Mouse (Mus musculus): ENCODE results near the gene Gabpb2. TPM values are rescaled to one million over a fixed set of nuclear protein-coding genes. Genes with fewer than 3 reads are reported as not detected.
"Not testable (repeated sequence)": the region's sequence is repeated elsewhere in the genome, so short reads cannot be mapped to it uniquely, and the experiment has no call there.

The Gabpb2 gene
- polyA plus RNA-seq, 1 experiment = 49.0 TPM

GRCm38 (mm10) chr3:95140795-95141194 lies 76.9 kb downstream of the Gabpb2 start:
- peak overlapping the region; percentile 32 for H3K4me3 ChIP-seq (ENCODE audit: low read depth, low read length)
- peaks cover 2% of the 10 kb centered on the region for H3K4me1 ChIP-seq (ENCODE audit: control insufficient read depth, insufficient read depth, low read length)
- no peaks in the 10 kb centered on the region for H3K9me3 ChIP-seq (replicated peaks; ENCODE audit: control insufficient read depth, insufficient read depth, low read length, poor library complexity, severe bottlenecking)
- H3K36me3 ChIP-seq (ENCODE audit: control insufficient read depth, insufficient read depth, low read length, poor library complexity, severe bottlenecking) = no peaks in the 10 kb centered on the region
- H3K9ac ChIP-seq (ENCODE audit: low read depth, poor library complexity, severe bottlenecking) = peak overlapping the region; percentile 19; the same call in 1 of the 2 replicates
- TF ChIP-seq EP300 (IDR thresholded peaks at IDR 0.05; ENCODE audit: insufficient read depth, low read depth, low read length) (no peak), POLR2A (IDR thresholded peaks at IDR 0.05; ENCODE audit: insufficient read depth, low read length) (no peak), CTCF (IDR thresholded peaks at IDR 0.05; ENCODE audit: low read depth, low read length) (no peak)
- H3K27ac ChIP-seq (ENCODE audit: insufficient read depth, low read length) = no peak overlapping the region
- H3K27me3 ChIP-seq (ENCODE audit: control insufficient read depth, insufficient read depth, low read length, poor library complexity, severe bottlenecking) = no peaks in the 10 kb centered on the region

- no peaks in the 10 kb centered on the region for H3K36me3 ChIP-seq (ENCODE audit: control insufficient read depth, insufficient read depth, low read length, poor library complexity, severe bottlenecking)
- TF ChIP-seq EP300 (IDR thresholded peaks at IDR 0.05; ENCODE audit: insufficient read depth, low read depth, low read length) (no peak), POLR2A (IDR thresholded peaks at IDR 0.05; ENCODE audit: insufficient read depth, low read length) (no peak)
- H3K9ac ChIP-seq (ENCODE audit: low read depth, poor library complexity, severe bottlenecking) = peak overlapping the region; percentile 19; the same call in 1 of the 2 replicates
- H3K27ac ChIP-seq (ENCODE audit: insufficient read depth, low read length) = no peak overlapping the region
- H3K4me1 ChIP-seq (ENCODE audit: control insufficient read depth, insufficient read depth, low read length) = peaks cover 2% of the 10 kb centered on the region
- H3K27me3 ChIP-seq (ENCODE audit: control insufficient read depth, insufficient read depth, low read length, poor library complexity, severe bottlenecking) = no peaks in the 10 kb centered on the region
- peak overlapping the region; percentile 32 for H3K4me3 ChIP-seq (ENCODE audit: low read depth, low read length)
- H3K9me3 ChIP-seq (replicated peaks; ENCODE audit: control insufficient read depth, insufficient read depth, low read length, poor library complexity, severe bottlenecking) = no peaks in the 10 kb centered on the region
These were observed 77.5 kb downstream of the Gabpb2 start for GRCm38 (mm10) chr3:95140289-95140595.

GRCm38 (mm10) chr3:95139586-95140288 lies 78.0 kb downstream of the Gabpb2 start:
- Histone ChIP-seq H3K27me3 (ENCODE audit: control insufficient read depth, insufficient read depth, low read length, poor library complexity, severe bottlenecking) (no peaks in the 10 kb centered on the region), H3K9ac (ENCODE audit: low read depth, poor library complexity, severe bottlenecking) (0 out of 2 replicates have a peak overlapping the region, but pooled peaks have one; percentile 2), H3K4me3 (ENCODE audit: low read depth, low read length) (peak overlapping the region; percentile 32), H3K36me3 (ENCODE audit: control insufficient read depth, insufficient read depth, low read length, poor library complexity, severe bottlenecking) (no peaks in the 10 kb centered on the region), H3K27ac (ENCODE audit: insufficient read depth, low read length) (no peak overlapping the region), H3K9me3 (replicated peaks; ENCODE audit: control insufficient read depth, insufficient read depth, low read length, poor library complexity, severe bottlenecking) (no peaks in the 10 kb centered on the region), H3K4me1 (ENCODE audit: control insufficient read depth, insufficient read depth, low read length) (peaks cover 2% of the 10 kb centered on the region)
- TF ChIP-seq EP300 (IDR thresholded peaks at IDR 0.05; ENCODE audit: insufficient read depth, low read depth, low read length) = no peak; the same call in 1 of the 2 replicates
- TF ChIP-seq CTCF (IDR thresholded peaks at IDR 0.05; ENCODE audit: low read depth, low read length) = no peak
- no peak for TF ChIP-seq POLR2A (IDR thresholded peaks at IDR 0.05; ENCODE audit: insufficient read depth, low read length)

GRCm38 (mm10) chr3:95136336-95136735 lies 81.4 kb downstream of the Gabpb2 start:
- TF ChIP-seq CTCF (IDR thresholded peaks at IDR 0.05; ENCODE audit: low read depth, low read length) (no peak), EP300 (IDR thresholded peaks at IDR 0.05; ENCODE audit: insufficient read depth, low read depth, low read length) (no peak), POLR2A (IDR thresholded peaks at IDR 0.05; ENCODE audit: insufficient read depth, low read length) (no peak)
- no peaks in the 10 kb centered on the region; the same call in 1 of the 2 replicates for H3K36me3 ChIP-seq (ENCODE audit: control insufficient read depth, insufficient read depth, low read length, poor library complexity, severe bottlenecking)
- H3K4me1 ChIP-seq (ENCODE audit: control insufficient read depth, insufficient read depth, low read length) = peaks cover 2% of the 10 kb centered on the region
- no peak overlapping the region for H3K27ac ChIP-seq (ENCODE audit: insufficient read depth, low read length)
- no peaks in the 10 kb centered on the region for H3K27me3 ChIP-seq (ENCODE audit: control insufficient read depth, insufficient read depth, low read length, poor library complexity, severe bottlenecking)
- no peak overlapping the region for H3K9ac ChIP-seq (ENCODE audit: low read depth, poor library complexity, severe bottlenecking)
- no peaks in the 10 kb centered on the region for H3K9me3 ChIP-seq (replicated peaks; ENCODE audit: control insufficient read depth, insufficient read depth, low read length, poor library complexity, severe bottlenecking)
- no peak overlapping the region for H3K4me3 ChIP-seq (ENCODE audit: low read depth, low read length)

- TF ChIP-seq POLR2A (IDR thresholded peaks at IDR 0.05; ENCODE audit: insufficient read depth, low read length) (no peak), CTCF (IDR thresholded peaks at IDR 0.05; ENCODE audit: low read depth, low read length) (no peak), EP300 (IDR thresholded peaks at IDR 0.05; ENCODE audit: insufficient read depth, low read depth, low read length) (no peak)
- H3K36me3 ChIP-seq (ENCODE audit: control insufficient read depth, insufficient read depth, low read length, poor library complexity, severe bottlenecking) = no peaks in the 10 kb centered on the region; the same call in 1 of the 2 replicates
- H3K9me3 ChIP-seq (replicated peaks; ENCODE audit: control insufficient read depth, insufficient read depth, low read length, poor library complexity, severe bottlenecking) = no peaks in the 10 kb centered on the region
- no peaks in the 10 kb centered on the region for H3K27me3 ChIP-seq (ENCODE audit: control insufficient read depth, insufficient read depth, low read length, poor library complexity, severe bottlenecking)
- H3K27ac ChIP-seq (ENCODE audit: insufficient read depth, low read length) = no peak overlapping the region
- H3K4me1 ChIP-seq (ENCODE audit: control insufficient read depth, insufficient read depth, low read length) = peaks cover 2% of the 10 kb centered on the region
- no peak overlapping the region for H3K4me3 ChIP-seq (ENCODE audit: low read depth, low read length)
- H3K9ac ChIP-seq (ENCODE audit: low read depth, poor library complexity, severe bottlenecking) = no peak overlapping the region
These were observed 82.2 kb downstream of the Gabpb2 start for GRCm38 (mm10) chr3:95135433-95136052.

GRCm38 (mm10) chr3:95135023-95135422 lies 82.7 kb downstream of the Gabpb2 start:
- H3K27me3 ChIP-seq (ENCODE audit: control insufficient read depth, insufficient read depth, low read length, poor library complexity, severe bottlenecking) = no peaks in the 10 kb centered on the region
- no peaks in the 10 kb centered on the region for H3K9me3 ChIP-seq (replicated peaks; ENCODE audit: control insufficient read depth, insufficient read depth, low read length, poor library complexity, severe bottlenecking)
- H3K36me3 ChIP-seq (ENCODE audit: control insufficient read depth, insufficient read depth, low read length, poor library complexity, severe bottlenecking) = no peaks in the 10 kb centered on the region; the same call in 1 of the 2 replicates
- H3K4me3 ChIP-seq (ENCODE audit: low read depth, low read length) = 0 out of 2 replicates have a peak overlapping the region, but pooled peaks have one; percentile 14
- H3K9ac ChIP-seq (ENCODE audit: low read depth, poor library complexity, severe bottlenecking) = no peak overlapping the region
- H3K4me1 ChIP-seq (ENCODE audit: control insufficient read depth, insufficient read depth, low read length) = peaks cover 2% of the 10 kb centered on the region
- no peak overlapping the region for H3K27ac ChIP-seq (ENCODE audit: insufficient read depth, low read length)
- no peak for TF ChIP-seq CTCF (IDR thresholded peaks at IDR 0.05; ENCODE audit: low read depth, low read length)
- no peak for TF ChIP-seq POLR2A (IDR thresholded peaks at IDR 0.05; ENCODE audit: insufficient read depth, low read length)
- no peak for TF ChIP-seq EP300 (IDR thresholded peaks at IDR 0.05; ENCODE audit: insufficient read depth, low read depth, low read length)

- not testable (repeated sequence) for H3K9me3 ChIP-seq (replicated peaks; ENCODE audit: control insufficient read depth, insufficient read depth, low read length, poor library complexity, severe bottlenecking); H3K9ac ChIP-seq (ENCODE audit: low read depth, poor library complexity, severe bottlenecking); H3K27ac ChIP-seq (ENCODE audit: insufficient read depth, low read length); H3K27me3 ChIP-seq (ENCODE audit: control insufficient read depth, insufficient read depth, low read length, poor library complexity, severe bottlenecking); H3K36me3 ChIP-seq (ENCODE audit: control insufficient read depth, insufficient read depth, low read length, poor library complexity, severe bottlenecking); H3K4me1 ChIP-seq (ENCODE audit: control insufficient read depth, insufficient read depth, low read length); H3K4me3 ChIP-seq (ENCODE audit: low read depth, low read length)
These were observed 83.6 kb downstream of the Gabpb2 start for GRCm38 (mm10) chr3:95134133-95134532.

Measured in ES-Bruce4 (cell line).